Mouse (Mus musculus) forebrain, embryonic 10.5 days (tissue): ENCODE results near the gene Fgfr2. TPM values are rescaled to one million over a fixed set of nuclear protein-coding genes. Genes with fewer than 3 reads are reported as not detected.

Source experiments
- DNase-seq: peaks from one replicate; pipeline ENCODE4 v3.0.0-alpha.2; 2017; ENCODE audit warnings: low spot score; ENCODE audit errors: extremely low spot score
- H3K27ac ChIP-seq: fragments of 300-500 bp; sonication (generic); 2 replicates; pipeline ENCODE4 v1.5.1; 2016; ENCODE audit warnings: mild to moderate bottlenecking
- H3K27me3 ChIP-seq: fragments of 300-500 bp; sonication (generic); 2 replicates; pipeline ENCODE4 v1.6.1; 2016; ENCODE audit warnings: mild to moderate bottlenecking; ENCODE audit not compliant: poor library complexity, severe bottlenecking
- H3K36me3 ChIP-seq: fragments of 300-500 bp; sonication (generic); replicated peaks from 2 replicates; pipeline ENCODE4 v1.6.1; 2016; ENCODE audit warnings: mild to moderate bottlenecking, moderate library complexity
- H3K4me1 ChIP-seq: fragments of 300-500 bp; sonication (generic); 2 replicates; pipeline ENCODE4 v1.6.1; 2016
- H3K4me3 ChIP-seq: fragments of 300-500 bp; sonication (generic); 2 replicates; pipeline ENCODE4 v1.5.1; 2016; ENCODE audit warnings: mild to moderate bottlenecking, moderate library complexity
- H3K9me3 ChIP-seq: fragments of 300-500 bp; sonication (generic); 2 replicates; pipeline ENCODE4 v1.6.1; 2016; ENCODE audit warnings: mild to moderate bottlenecking, moderate library complexity
- WGBS: fragments of 180-500 bp; shearing (Covaris S2); methylation state at CpG from one replicate; pipeline ENCODE4 v1.1.7; 2016; 5-methylcytosine and 5-hydroxymethylcytosine counted together
- polyA plus RNA-seq: library from polyadenylated mRNA; unstranded; fragments of >200 nt; fragmentation: Nextera tagmentation; extraction: Ambion mirVana; gene quantifications from 2 replicates; pipeline ENCODE4 v1.2.1, GENCODE M21; 2016

Gene Fgfr2
- polyA plus RNA-seq, 1 experiment from 2014 or later: 55.7 TPM

DNA sequence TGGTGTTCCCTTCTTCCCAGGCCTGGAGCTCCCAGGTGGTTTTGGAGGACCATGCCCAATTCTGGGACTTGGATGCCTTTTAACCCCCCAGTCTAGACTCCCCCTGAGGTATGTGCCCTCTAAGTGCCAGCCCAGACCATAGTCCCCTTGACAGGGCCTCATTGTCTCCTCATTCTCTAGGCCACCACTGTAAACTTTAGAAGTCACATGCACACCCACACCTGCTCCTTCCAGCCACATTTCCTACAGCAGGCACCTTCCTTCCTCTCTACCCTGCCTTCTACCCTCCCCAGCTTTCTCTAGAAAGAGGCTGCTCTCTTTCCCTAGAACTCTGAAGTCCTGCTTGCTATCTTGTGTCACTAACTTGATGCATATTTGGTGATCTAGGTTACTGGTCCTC, 2424.7 kb downstream of the Fgfr2 start:
- H3K4me3 ChIP-seq: no peak overlapping the region
- DNase-seq: no peak
- H3K9me3 ChIP-seq: no peaks in the 10 kb centered on the region
- H3K27ac ChIP-seq: no peak overlapping the region
- no peaks in the 10 kb centered on the region for H3K27me3 ChIP-seq
- H3K36me3 ChIP-seq: peaks cover 53% of the 10 kb centered on the region
- peaks cover 57% of the 10 kb centered on the region for H3K4me1 ChIP-seq

DNA sequence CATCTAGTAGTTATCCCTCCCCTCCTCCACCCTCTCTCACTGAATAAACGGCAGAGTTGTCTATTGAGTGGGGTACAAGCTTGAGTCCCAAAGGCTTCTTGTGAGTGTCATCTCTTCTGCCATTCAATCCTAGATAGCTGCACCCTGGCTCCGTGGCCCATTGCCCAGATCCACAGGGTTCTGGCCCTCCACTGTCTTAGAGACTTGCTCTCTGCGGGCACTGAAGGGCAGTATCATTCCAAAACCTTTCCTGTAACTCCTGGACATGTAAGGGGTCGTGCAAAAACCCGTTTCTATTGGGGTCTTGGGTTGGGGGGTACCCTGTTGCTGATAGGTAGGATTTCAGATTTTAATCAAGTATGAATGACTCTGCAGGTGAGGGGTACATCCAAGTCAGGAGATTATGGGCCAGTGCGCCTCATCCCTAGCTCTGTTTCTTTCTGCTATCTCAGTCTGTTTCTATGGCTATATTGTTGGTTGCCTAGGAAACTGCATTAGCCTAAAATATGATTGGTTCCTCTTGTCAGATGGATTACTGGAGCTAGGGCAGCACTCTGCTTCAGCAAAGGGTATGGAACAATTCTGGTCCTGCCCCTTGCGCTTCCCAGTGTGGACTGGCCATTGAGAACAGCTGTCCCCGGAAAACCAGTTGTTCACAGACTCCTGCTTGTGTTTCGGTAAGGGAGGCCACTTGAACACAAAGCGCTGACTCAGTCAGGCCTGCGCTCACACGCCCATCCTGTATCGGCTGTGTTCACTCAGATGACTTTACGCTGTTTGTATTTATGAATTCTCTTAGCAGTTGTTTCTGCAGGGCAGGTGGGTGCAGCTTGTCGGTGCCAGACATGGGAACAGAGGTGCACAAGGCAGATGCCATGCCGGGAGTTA, 2426.6 kb downstream of the Fgfr2 start:
- Histone ChIP-seq H3K27ac (no peak overlapping the region; the same call in 1 of the 2 replicates), H3K36me3 (peaks cover 42% of the 10 kb centered on the region), H3K9me3 (no peaks in the 10 kb centered on the region), H3K4me3 (no peak overlapping the region), H3K27me3 (no peaks in the 10 kb centered on the region), H3K4me1 (peaks cover 70% of the 10 kb centered on the region)
- WGBS: 88% methylated on average over 16 of the region's 16 CpGs
- no peak for DNase-seq

DNA sequence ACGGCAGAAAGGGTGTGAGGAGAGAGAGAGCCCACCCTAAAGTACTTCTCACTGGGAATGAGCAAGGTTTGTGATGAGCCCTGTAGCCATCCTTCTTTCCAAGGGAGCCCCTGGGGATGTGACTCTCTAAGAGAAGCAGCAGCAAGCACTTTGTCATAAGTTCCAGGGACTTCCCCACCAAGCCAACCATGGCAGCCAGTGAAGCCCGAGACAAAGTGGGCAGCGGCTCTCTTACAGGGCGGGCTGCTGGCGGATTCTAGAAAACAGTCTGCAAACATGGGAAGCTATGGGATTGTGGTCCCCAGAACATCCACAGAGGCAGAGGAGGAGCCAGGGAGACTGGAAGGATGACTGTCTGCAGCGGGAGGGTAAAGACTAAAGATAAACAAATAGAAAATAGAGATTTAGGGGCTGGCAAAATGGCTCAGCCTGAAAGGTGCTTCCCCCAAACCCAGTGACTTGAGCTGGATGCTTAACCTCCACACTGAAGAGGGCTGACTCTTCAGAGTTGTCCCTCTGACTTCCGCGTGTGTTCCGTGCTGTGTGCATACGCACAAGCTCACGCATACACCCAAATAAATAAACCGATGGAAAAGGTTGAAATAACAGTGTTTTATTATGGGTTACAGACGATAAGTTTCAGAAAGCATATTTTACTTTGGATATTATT, 2427.3 kb downstream of the Fgfr2 start:
- WGBS: 85% methylated on average over 13 of the region's 13 CpGs
- Histone ChIP-seq H3K4me3 (peak overlapping the region; percentile 5; the same call in 1 of the 2 replicates), H3K27ac (peak overlapping the region; percentile 56), H3K27me3 (no peaks in the 10 kb centered on the region), H3K4me1 (peaks cover 78% of the 10 kb centered on the region), H3K9me3 (no peaks in the 10 kb centered on the region), H3K36me3 (peaks cover 34% of the 10 kb centered on the region)
- DNase-seq: no peak

DNA sequence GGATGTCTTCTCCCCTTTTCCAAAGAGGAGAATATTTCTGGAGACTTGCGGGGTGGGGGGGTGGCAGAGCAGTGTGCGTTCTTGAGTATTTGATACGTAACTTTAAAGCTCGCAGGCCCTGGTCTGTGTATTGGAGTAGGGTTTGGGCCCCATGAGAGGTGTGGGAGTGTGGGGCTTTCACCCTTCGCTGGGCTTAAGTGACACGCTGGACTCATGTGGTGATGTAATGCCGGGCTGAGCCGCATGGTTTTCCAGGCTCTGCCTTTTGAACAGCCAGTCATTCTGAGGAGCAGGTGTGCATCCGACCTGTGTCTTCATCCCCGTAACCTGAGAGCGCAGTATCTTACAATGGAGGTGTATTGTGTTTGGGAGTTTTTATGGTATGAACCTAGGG, 2429.4 kb downstream of the Fgfr2 start:
- H3K4me3 ChIP-seq: peak overlapping the region; percentile 77
- peaks cover 85% of the 10 kb centered on the region for H3K4me1 ChIP-seq
- H3K27ac ChIP-seq: peak overlapping the region; percentile 97
- peaks cover 17% of the 10 kb centered on the region for H3K36me3 ChIP-seq
- H3K9me3 ChIP-seq: no peaks in the 10 kb centered on the region
- 17% methylated on average over 11 of the region's 11 CpGs for WGBS
- no peaks in the 10 kb centered on the region for H3K27me3 ChIP-seq
- DNase-seq: peak; percentile 47

DNA sequence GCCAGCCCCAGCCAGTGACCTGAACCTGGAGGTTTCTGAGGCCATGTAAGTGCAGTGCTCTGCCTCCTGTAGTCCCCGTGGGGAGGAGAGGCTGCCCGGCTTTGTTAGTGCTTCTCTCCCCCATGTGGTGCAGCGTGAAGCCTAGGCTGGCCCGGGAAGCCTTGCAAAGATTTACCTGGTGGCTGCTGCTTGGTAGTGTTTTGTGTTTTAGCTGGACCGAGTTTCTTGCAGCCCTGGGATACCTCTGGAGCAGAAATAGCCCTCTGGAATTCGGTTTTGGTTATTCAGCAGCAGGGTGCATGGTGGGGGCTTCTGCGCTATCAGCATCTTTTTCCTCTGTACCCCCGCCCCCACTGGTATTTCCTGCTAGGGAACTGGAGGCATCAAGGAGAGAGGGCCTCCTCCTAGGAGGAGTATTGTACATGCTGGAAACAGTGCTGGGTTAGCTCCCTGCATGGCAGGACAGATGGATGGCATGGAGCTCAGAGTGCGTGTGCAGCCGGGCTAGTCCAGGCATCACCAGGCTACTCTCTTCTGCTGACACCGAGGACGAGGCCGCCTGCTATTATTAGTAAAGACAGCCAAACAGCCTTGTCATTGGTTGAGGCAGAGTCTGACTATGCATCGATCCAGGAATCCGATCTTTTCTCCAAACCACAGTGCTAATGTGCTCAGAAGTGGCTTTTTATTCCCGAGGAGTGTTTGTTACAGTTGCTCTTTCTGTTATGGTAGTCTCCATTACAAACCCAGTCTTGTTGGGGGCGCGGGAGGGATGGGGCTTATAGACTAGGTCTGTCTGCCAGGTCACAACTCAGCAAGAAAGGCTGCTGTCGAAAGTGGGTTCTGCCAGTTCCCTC, 2430.0 kb downstream of the Fgfr2 start:
- Histone ChIP-seq H3K4me3 (peak overlapping the region; percentile 77), H3K4me1 (peaks cover 79% of the 10 kb centered on the region), H3K27me3 (no peaks in the 10 kb centered on the region), H3K27ac (peak overlapping the region; percentile 97), H3K9me3 (no peaks in the 10 kb centered on the region), H3K36me3 (peaks cover 13% of the 10 kb centered on the region)
- 2% methylated on average over 19 of the region's 19 CpGs for WGBS
- peak; percentile 37 for DNase-seq

DNA sequence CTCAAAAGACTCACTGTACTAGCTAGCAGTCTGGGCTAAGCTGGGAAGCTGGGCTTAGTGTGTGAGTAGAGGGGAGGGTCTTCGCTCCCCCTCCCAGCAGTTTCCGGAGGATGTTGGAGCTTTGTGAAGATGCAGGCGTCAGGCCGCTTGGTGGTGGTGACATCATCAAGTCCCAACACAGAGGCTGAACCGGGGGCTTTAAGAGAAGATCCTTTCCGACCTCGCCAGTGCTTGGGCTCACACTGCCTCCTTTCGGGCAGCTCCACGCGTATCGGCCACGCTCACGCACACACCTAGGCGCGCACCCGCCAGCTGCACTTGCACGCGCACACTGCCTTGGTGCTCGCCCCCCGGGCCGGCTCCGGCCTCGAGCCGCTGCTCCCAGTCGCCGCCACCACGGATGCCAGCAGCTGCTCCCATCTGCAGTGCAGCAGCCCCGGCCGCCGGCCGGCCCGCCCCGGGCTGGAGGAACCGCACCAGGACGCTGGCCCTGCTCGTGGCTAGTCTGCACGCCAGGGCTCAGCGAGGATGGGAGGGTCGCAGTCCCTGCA, 2430.7 kb downstream of the Fgfr2 start:
- DNase-seq: peak; percentile 85
- WGBS: 1% methylated on average over 39 of the region's 39 CpGs
- Histone ChIP-seq H3K27me3 (no peaks in the 10 kb centered on the region), H3K4me3 (peak overlapping the region; percentile 77), H3K9me3 (no peaks in the 10 kb centered on the region), H3K27ac (peak overlapping the region; percentile 97), H3K4me1 (peaks cover 79% of the 10 kb centered on the region), H3K36me3 (peaks cover 7% of the 10 kb centered on the region)

DNA sequence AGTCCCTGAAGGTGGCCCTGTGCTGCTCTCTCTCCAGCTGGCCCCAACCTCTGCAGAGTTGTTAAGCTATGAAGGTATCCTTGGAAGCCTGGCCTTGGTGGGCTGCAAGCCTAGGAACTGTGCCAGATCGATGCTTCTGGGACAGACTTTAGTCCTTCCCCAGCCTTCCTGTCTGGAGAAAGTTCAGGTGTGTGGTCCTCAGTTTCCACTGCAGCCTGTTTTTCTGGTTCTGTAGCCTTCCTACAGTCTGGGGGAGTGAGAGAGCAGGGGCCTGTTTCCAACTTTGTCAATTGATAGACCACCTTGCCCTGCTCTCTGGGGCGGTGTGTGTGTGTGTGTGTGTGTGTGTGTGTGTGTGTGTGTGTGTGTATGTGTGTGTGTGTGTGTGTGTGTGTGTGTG, 2431.2 kb downstream of the Fgfr2 start:
- H3K27ac ChIP-seq: peak overlapping the region; percentile 97
- H3K36me3 ChIP-seq: peaks cover 3% of the 10 kb centered on the region
- H3K27me3 ChIP-seq: no peaks in the 10 kb centered on the region
- H3K9me3 ChIP-seq: no peaks in the 10 kb centered on the region
- peaks cover 80% of the 10 kb centered on the region for H3K4me1 ChIP-seq
- peak overlapping the region; percentile 77 for H3K4me3 ChIP-seq
- no peak for DNase-seq
- WGBS: 55% methylated on average over 2 of the region's 2 CpGs

DNA sequence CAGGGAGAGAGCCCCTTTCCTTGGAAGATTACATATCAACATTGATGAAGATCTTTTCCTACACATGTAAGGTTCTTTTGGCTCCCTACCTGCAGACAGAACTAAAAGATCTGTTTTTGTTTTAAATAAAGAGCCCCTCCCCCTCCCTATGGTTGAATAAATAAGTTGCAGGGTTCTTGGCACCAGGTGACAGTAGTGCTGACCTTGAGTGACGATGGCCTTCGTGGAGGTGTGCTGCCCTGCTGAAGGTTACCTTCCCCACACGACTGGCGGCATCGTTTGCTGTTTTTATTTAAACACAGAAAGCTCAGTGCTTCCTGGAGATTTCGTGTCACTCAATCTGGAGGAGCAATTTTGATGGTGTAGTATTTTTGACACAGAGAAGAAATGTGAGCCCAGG, 2432.3 kb downstream of the Fgfr2 start:
- H3K4me1 ChIP-seq: peaks cover 72% of the 10 kb centered on the region
- WGBS: 81% methylated on average over 6 of the region's 6 CpGs

DNA sequence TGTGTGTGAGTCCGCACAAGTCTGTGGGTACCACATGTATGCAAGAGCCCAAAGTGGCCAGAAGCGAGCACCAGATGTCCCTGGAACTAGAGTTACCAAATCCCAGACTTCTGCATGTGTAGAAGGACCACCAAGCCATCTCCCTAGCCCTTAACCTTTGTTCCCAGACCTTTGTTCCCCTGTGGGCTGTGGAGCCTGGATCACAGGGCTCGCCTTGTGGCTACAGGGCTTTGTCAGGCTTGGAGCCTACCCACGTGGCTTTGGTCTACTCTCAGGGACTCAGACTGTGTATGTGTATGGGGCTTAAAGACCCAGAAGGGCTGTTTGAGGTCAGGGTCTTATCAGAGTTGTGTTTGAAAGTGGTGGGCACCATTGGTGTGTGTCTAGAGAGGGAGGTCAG, 2434.5 kb downstream of the Fgfr2 start:
- 0 out of 2 replicates have a peak overlapping the region, but pooled peaks have one; percentile 5 for H3K27ac ChIP-seq
- no peaks in the 10 kb centered on the region for H3K27me3 ChIP-seq
- no peak overlapping the region for H3K4me3 ChIP-seq
- peaks cover 49% of the 10 kb centered on the region for H3K4me1 ChIP-seq
- no peak for DNase-seq
- no peaks in the 10 kb centered on the region for H3K9me3 ChIP-seq
- no peaks in the 10 kb centered on the region for H3K36me3 ChIP-seq
- 82% methylated on average over 4 of the region's 4 CpGs for WGBS

More for the DNA sequence above, 2432.3 kb downstream of the Fgfr2 start:
- Histone ChIP-seq H3K9me3 (no peaks in the 10 kb centered on the region), H3K4me3 (no peak overlapping the region), H3K27ac (no peak overlapping the region), H3K27me3 (no peaks in the 10 kb centered on the region), H3K36me3 (no peaks in the 10 kb centered on the region)
- no peak for DNase-seq

DNA sequence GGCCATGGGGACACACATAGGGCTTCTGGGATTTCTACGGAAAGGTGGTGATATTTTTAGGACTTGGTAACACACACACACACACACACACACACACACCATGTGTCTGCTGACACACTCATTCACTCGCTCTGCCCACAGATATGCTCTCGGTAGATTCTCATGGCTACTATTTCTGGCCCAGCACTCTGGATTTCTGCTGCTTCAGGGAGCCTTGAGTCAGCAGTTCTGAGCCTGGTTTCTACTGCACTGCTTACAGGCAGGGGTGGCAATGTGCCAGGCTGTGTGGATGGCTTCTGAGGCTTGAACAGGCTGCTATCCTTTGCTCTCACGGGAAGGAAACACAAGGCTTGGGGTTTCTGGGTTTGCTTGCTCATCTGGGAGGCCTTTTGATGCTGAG, 2441.4 kb downstream of the Fgfr2 start:
- Histone ChIP-seq H3K4me3 (no peak overlapping the region), H3K36me3 (peaks cover 14% of the 10 kb centered on the region; the same call in 1 of the 2 replicates), H3K4me1 (0 out of 2 replicates have a peak, but pooled peaks cover 1% of the 10 kb centered on the region), H3K27ac (peak overlapping the region; percentile 16; the same call in 1 of the 2 replicates), H3K27me3 (no peaks in the 10 kb centered on the region), H3K9me3 (no peaks in the 10 kb centered on the region)
- DNase-seq: no peak
- 89% methylated on average over 4 of the region's 4 CpGs for WGBS

DNA sequence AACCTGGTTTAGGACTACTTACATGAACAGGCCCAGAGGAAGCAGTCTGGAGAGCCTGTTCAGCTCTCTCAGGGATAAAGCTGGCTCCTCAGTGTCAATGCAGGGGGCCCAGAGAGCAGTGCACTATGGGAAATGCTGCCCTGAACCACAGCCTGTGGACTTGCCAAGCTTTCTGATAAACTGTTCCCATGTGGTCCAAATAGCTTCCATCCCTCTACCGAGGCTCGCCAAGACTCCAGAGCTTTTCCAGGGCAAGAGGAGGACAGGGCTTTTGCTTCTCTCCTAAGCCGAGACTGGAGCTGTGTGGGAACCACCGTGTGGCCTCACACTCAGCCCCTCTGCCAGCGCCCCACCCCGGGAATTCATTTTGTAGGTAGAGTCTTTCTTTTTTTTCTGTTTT, 2444.7 kb downstream of the Fgfr2 start:
- no peak for DNase-seq
- H3K27me3 ChIP-seq: no peaks in the 10 kb centered on the region
- 94% methylated on average over 6 of the region's 6 CpGs for WGBS
- peaks cover 35% of the 10 kb centered on the region for H3K36me3 ChIP-seq
- peaks cover 12% of the 10 kb centered on the region for H3K4me1 ChIP-seq
- no peak overlapping the region for H3K4me3 ChIP-seq
- H3K27ac ChIP-seq: no peak overlapping the region
- 0 out of 2 replicates have a peak, but pooled peaks cover 4% of the 10 kb centered on the region for H3K9me3 ChIP-seq
